Mouse (Mus musculus) lung, embryonic 16.5 days (tissue): ENCODE results near the gene Nup98. TPM values are rescaled to one million over a fixed set of nuclear protein-coding genes. Genes with fewer than 3 reads are reported as not detected.

Source experiments
- ATAC-seq: fragments of 200-750 bp; cut with Nextera tagmentation; 2 replicates; pipeline ENCODE4 v1.8.0; 2017; ENCODE audit warnings: low read depth, mild to moderate bottlenecking, moderate library complexity
- H3K27ac ChIP-seq: fragments of 300-500 bp; sonication (generic); 2 replicates; pipeline ENCODE4 v1.5.1; 2014; ENCODE audit warnings: mild to moderate bottlenecking, control low read depth, low read length
- H3K27me3 ChIP-seq: fragments of 300-500 bp; sonication (generic); 2 replicates; pipeline ENCODE4 v1.6.1; 2014; ENCODE audit warnings: low read depth, low read length, mixed read lengths; ENCODE audit not compliant: control insufficient read depth, insufficient read depth
- H3K36me3 ChIP-seq: fragments of 300-500 bp; sonication (generic); 2 replicates; pipeline ENCODE4 v1.6.1; 2014; ENCODE audit warnings: low read length; ENCODE audit not compliant: control insufficient read depth, insufficient read depth
- H3K4me1 ChIP-seq: fragments of 300-500 bp; sonication (generic); replicated peaks from 2 replicates; pipeline ENCODE4 v1.6.1; 2014; ENCODE audit warnings: low read length, mixed read lengths; ENCODE audit not compliant: control insufficient read depth, insufficient read depth
- H3K4me2 ChIP-seq: fragments of 300-500 bp; sonication (generic); 2 replicates; pipeline ENCODE4 v1.6.1; 2014; ENCODE audit warnings: low read depth, low read length, control low read depth
- H3K4me3 ChIP-seq: fragments of 300-500 bp; sonication (generic); 2 replicates; pipeline ENCODE4 v1.5.1; 2014; ENCODE audit warnings: mild to moderate bottlenecking, low read length, control low read depth
- H3K9ac ChIP-seq: fragments of 300-500 bp; sonication (generic); 2 replicates; pipeline ENCODE4 v1.6.1; 2014; ENCODE audit warnings: low read length, control low read depth
- H3K9me3 ChIP-seq: fragments of 300-500 bp; sonication (generic); 2 replicates; pipeline ENCODE4 v1.6.1; 2016; ENCODE audit warnings: low read length; ENCODE audit not compliant: control insufficient read depth
- WGBS: fragments of 180-500 bp; shearing (Covaris S2); extraction: QIAGEN DNeasy Blood & Tissue Kit; methylation state at CpG from one replicate; pipeline ENCODE4 v1.1.7; 2014; 5-methylcytosine and 5-hydroxymethylcytosine counted together
- polyA plus RNA-seq: library from polyadenylated mRNA; unstranded; fragments of >200 nt; fragmentation: Nextera tagmentation; extraction: Ambion mirVana; gene quantifications from 2 replicates; pipeline ENCODE4 v1.2.1, GENCODE M21; 2015

The Nup98 gene
- polyA plus RNA-seq, 1 experiment from 2014 or later: 34.4 TPM

- H3K27me3 ChIP-seq: no peaks in the 10 kb centered on the region
- no peaks in the 10 kb centered on the region for H3K4me1 ChIP-seq
- H3K27ac ChIP-seq: no peak overlapping the region
- WGBS: 81% methylated on average over 7 of the region's 7 CpGs
- no peak overlapping the region for H3K4me2 ChIP-seq
- H3K9me3 ChIP-seq: no peaks in the 10 kb centered on the region
- ATAC-seq: no peak
- H3K9ac ChIP-seq: no peak overlapping the region
- H3K4me3 ChIP-seq: no peak overlapping the region
- H3K36me3 ChIP-seq: peaks cover 39% of the 10 kb centered on the region
Measured at GRCm38 (mm10) chr7:102076714-102077296, 133.2 kb downstream of the Nup98 start.

Other genes starting within 250 kb of the Nup98 start
- 2.1 and 3.0 TPM in 2 replicates for gene Il18bp, start 191.5 kb downstream of the Nup98 start, polyA plus RNA-seq
- gene Rnf121, start 144.7 kb downstream of the Nup98 start, polyA plus RNA-seq: 25.2 and 25.6 TPM in 2 replicates
- gene Xndc1, start 144.7 kb downstream of the Nup98 start, polyA plus RNA-seq: 31.0 and 35.0 TPM in 2 replicates
- 1.0 and 1.2 TPM in 2 replicates for gene Xntrpc, start 144.5 kb downstream of the Nup98 start, polyA plus RNA-seq
- gene Trpc2, start 127.1 kb downstream of the Nup98 start, polyA plus RNA-seq: 0.08 and 0.10 TPM in 2 replicates
- 1.1 and 1.9 TPM in 2 replicates for gene Art1, start 108.4 kb downstream of the Nup98 start, polyA plus RNA-seq
- 1.3 and 1.5 TPM in 2 replicates for gene Art5, start 100.7 kb downstream of the Nup98 start, polyA plus RNA-seq
- 0.11 and 0.40 TPM in 2 replicates for gene Chrna10, start 93.3 kb downstream of the Nup98 start, polyA plus RNA-seq
- 95.1 and 103 TPM in 2 replicates for gene Pgap2, start within 50 bp of the Nup98 start, polyA plus RNA-seq
- gene Rhog, start 45.9 kb upstream of the Nup98 start, polyA plus RNA-seq: 78.1 and 82.1 TPM in 2 replicates
- 20.6 and 21.3 TPM in 2 replicates for gene Stim1, start 57.6 kb upstream of the Nup98 start, polyA plus RNA-seq
- 160 and 162 TPM in 2 replicates for gene Rrm1, start 231.5 kb upstream of the Nup98 start, polyA plus RNA-seq